Comparison of ENCODE assay signal across 11 mouse cellular contexts in the genomic region with DNA sequence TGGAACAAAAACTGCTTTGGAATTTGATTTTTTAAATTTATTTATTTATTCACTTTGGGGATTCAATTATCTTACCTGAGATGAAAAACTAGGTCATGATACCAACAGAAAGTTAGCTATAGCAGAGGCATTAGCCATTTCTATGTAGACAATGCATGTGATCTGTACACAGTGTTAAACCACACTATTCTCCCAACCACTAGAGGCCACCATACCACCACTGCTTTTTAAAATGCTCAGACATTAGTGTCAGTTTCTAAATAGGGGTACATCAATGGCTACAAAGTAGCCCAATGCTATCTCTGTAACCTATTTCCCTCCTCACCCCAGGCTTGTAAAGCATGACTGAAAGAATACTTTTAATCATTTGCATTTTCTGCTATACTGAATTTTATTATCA. TPM values are rescaled to one million over a fixed set of nuclear protein-coding genes. Genes with fewer than 3 reads are reported as not detected.
DNase-seq lines count a peak whose midpoint lies in the region; ATAC-seq and TF ChIP-seq lines count a peak whose summit lies in the region.
"Had no signal": no experiment of that assay in that cellular context is flagged by ENCODE, and none has a peak within 500 bp of the region (broad histone marks: within the 10 kb centered on the region; RNA-seq: fewer than 3 reads in every experiment).

No protein-coding gene starts in this region.

- intact Hi-C loops in heart, postnatal 36 days (cut with DNase I), result no loop called here

- no peak overlapping the region for H3K9ac ChIP-seq in lung, postnatal 0 days (replicated peaks; ENCODE audit: low read depth)
- H3K9ac ChIP-seq: limb, embryonic 12.5 days; neural tube, embryonic 12.5 days had no signal

- no peak overlapping the region for H3K4me3 ChIP-seq in lung, postnatal 0 days (ENCODE audit: low read depth, low read length)
- H3K4me3 ChIP-seq: limb, embryonic 12.5 days; neural tube, embryonic 12.5 days had no signal

- peak; percentile 10 to 18 for DNase-seq in cerebellum, postnatal 14 days
- no peak for DNase-seq in cerebellum, adult 11-12 months
- peak; percentile 10 for DNase-seq in lung, postnatal 0 days (ENCODE audit: low spot score)
- DNase-seq in lung, adult 18-20 months, result no peak
- peak; percentile 54 for DNase-seq in embryo, embryonic 11 days
- DNase-seq in left cerebral cortex, adult 11 months (ENCODE audit: low spot score), result no peak
- DNase-seq in heart, postnatal 36 days, result no peak
- DNase-seq: cerebellum, adult 2 months had no signal

- H3K4me2 ChIP-seq in lung, postnatal 0 days (replicated peaks; ENCODE audit: low read depth, low read length), result no peak overlapping the region
- H3K4me2 ChIP-seq: limb, embryonic 12.5 days; neural tube, embryonic 12.5 days had no signal

- TF ChIP-seq EP300 in lung, postnatal 0 days (IDR thresholded peaks at IDR 0.05), result no peak

- ATAC-seq in lung, postnatal 0 days, result no peak
- peak; percentile 33; the same call in 1 of the 2 replicates for ATAC-seq in neutrophil, adult 5-6 weeks (ENCODE audit: extremely low read depth, insufficient number of reproducible peaks, low FRiP score, poor library complexity, severe bottlenecking)

- no peaks in the 10 kb centered on the region for H3K4me1 ChIP-seq in lung, postnatal 0 days (ENCODE audit: insufficient read depth, low read depth, low read length)
- H3K4me1 ChIP-seq: limb, embryonic 12.5 days; neural tube, embryonic 12.5 days had no signal

- TF ChIP-seq CTCF in lung, postnatal 0 days (IDR thresholded peaks at IDR 0.05), result peak; percentile 63

- H3K27me3 ChIP-seq in lung, postnatal 0 days (replicated peaks; ENCODE audit: insufficient read depth, low read length), result no peaks in the 10 kb centered on the region
- H3K27me3 ChIP-seq: limb, embryonic 12.5 days; neural tube, embryonic 12.5 days had no signal

- no peak overlapping the region for H3K27ac ChIP-seq in lung, postnatal 0 days (ENCODE audit: low read length)
- H3K27ac ChIP-seq: limb, embryonic 12.5 days; neural tube, embryonic 12.5 days had no signal

- no peaks in the 10 kb centered on the region for H3K9me3 ChIP-seq in lung, postnatal 0 days (ENCODE audit: low read length)
- H3K9me3 ChIP-seq: limb, embryonic 12.5 days; neural tube, embryonic 12.5 days had no signal

- peaks cover 5% of the 10 kb centered on the region; the same call in 1 of the 2 replicates for H3K36me3 ChIP-seq in lung, postnatal 0 days (ENCODE audit: insufficient read depth, low read length)

RNA-seq across cellular contexts. Expression of a gene that starts 26.1 kb away (rescaled TPM):
- 6.8 and 6.9 TPM in 2 replicates for polyA plus RNA-seq in lung, postnatal 0 days (2015; fragmentation: Nextera tagmentation; extraction: Ambion mirVana)
- 26.3 and 32.7 TPM in 2 replicates for total RNA-seq in neutrophil, adult 5-6 weeks (2017)
- 10 to 100 TPM; 42.5 to 44.8 TPM for total RNA-seq in heart, postnatal 36 days (2021)

RNA-seq across cellular contexts. Expression of a gene that starts 26.3 kb away (rescaled TPM):
- polyA plus RNA-seq in lung, postnatal 0 days (2015; fragmentation: Nextera tagmentation; extraction: Ambion mirVana), result 35.7 and 38.4 TPM in 2 replicates
- 41.1 and 60.0 TPM in 2 replicates for total RNA-seq in neutrophil, adult 5-6 weeks (2017)
- total RNA-seq in heart, postnatal 36 days (2021), result 10 to 100 TPM; 28.4 to 28.5 TPM

Comparison
In these comparisons a context has a peak if more than half of its experiments do, and no peak if none do; other contexts are left out.
1. DNase-seq: peak in cerebellum, postnatal 14 days (2 of 2), lung, postnatal 0 days (single experiment) and embryo, embryonic 11 days (single experiment); none in cerebellum, adult 11-12 months (single experiment), lung, adult 18-20 months (0 of 2), left cerebral cortex, adult 11 months (single experiment) and heart, postnatal 36 days (0 of 2).